Mouse (Mus musculus): ENCODE data around the gene Crebrf. TPM values are rescaled to one million over a fixed set of nuclear protein-coding genes. Genes with fewer than 3 reads are reported as not detected.
A peak's percentile ranks its signal among the peaks of the same experiment; 100 is the strongest.

The Crebrf gene
- 5.6 and 6.0 TPM in 2 replicates for polyA plus RNA-seq (2016; fragmentation: Nextera tagmentation; extraction: Ambion mirVana)

GRCm38 (mm10) chr17:26715271-26715758 lies at the start of gene Crebrf:
Crebrf (plus strand) TSS chr17:26715650.
- Histone ChIP-seq H3K36me3 (no peaks in the 10 kb centered on the region), H3K9me3 (no peaks in the 10 kb centered on the region), H3K4me1 (no peaks in the 10 kb centered on the region), H3K27me3 (no peaks in the 10 kb centered on the region), H3K4me3 (peak within 1 kb of the TSS; percentile 98), H3K4me2 (replicated peaks) (peak within 1 kb of the TSS; percentile 62), H3K27ac (peak within 1 kb of the TSS; percentile 63), H3K9ac (peak within 1 kb of the TSS; percentile 63)
- under 1% methylated on average over 41 of the region's 41 CpGs for WGBS
- ATAC-seq (ENCODE audit: insufficient number of reproducible peaks, insufficient read depth, low FRiP score, low TSS enrichment), result peak; percentile 43

- no peak for ATAC-seq (ENCODE audit: insufficient number of reproducible peaks, insufficient read depth, low FRiP score, low TSS enrichment)
- Histone ChIP-seq H3K36me3 (no peaks in the 10 kb centered on the region), H3K27me3 (no peaks in the 10 kb centered on the region), H3K9me3 (no peaks in the 10 kb centered on the region), H3K4me3 (no peak overlapping the region), H3K4me2 (replicated peaks) (no peak overlapping the region), H3K9ac (no peak overlapping the region), H3K27ac (no peak overlapping the region), H3K4me1 (no peaks in the 10 kb centered on the region)
- 47% methylated on average over 4 of the region's 4 CpGs for WGBS
Measured at GRCm38 (mm10) chr17:26671268-26671667, 44.2 kb upstream of the Crebrf start.

GRCm38 (mm10) chr17:26675845-26676244 lies 39.6 kb upstream of the Crebrf start:
- H3K4me1 ChIP-seq, result peaks cover 12% of the 10 kb centered on the region; the same call in 1 of the 2 replicates
- H3K4me3 ChIP-seq, result peak overlapping the region; percentile 91
- H3K9me3 ChIP-seq, result no peaks in the 10 kb centered on the region
- H3K4me2 ChIP-seq (replicated peaks), result peak overlapping the region; percentile 59
- peak overlapping the region; percentile 66; the same call in 1 of the 2 replicates for H3K9ac ChIP-seq
- H3K27ac ChIP-seq, result no peak overlapping the region
- 0 out of 2 replicates have a peak, but pooled peaks have one; percentile 8 for ATAC-seq (ENCODE audit: insufficient number of reproducible peaks, insufficient read depth, low FRiP score, low TSS enrichment)
- H3K27me3 ChIP-seq, result no peaks in the 10 kb centered on the region
- WGBS, result 21% methylated on average over 7 of the region's 7 CpGs
- no peaks in the 10 kb centered on the region for H3K36me3 ChIP-seq

- Histone ChIP-seq H3K4me3 (peak overlapping the region; percentile 91), H3K9me3 (no peaks in the 10 kb centered on the region)
- under 1% methylated on average over 30 of the region's 30 CpGs for WGBS
Measured at GRCm38 (mm10) chr17:26676252-26676615, 39.2 kb upstream of the Crebrf start.

GRCm38 (mm10) chr17:26676616-26677376 lies 38.7 kb upstream of the Crebrf start:
- peak overlapping the region; percentile 59 for H3K4me2 ChIP-seq (replicated peaks)
- H3K4me3 ChIP-seq, result peak overlapping the region; percentile 91
- no peaks in the 10 kb centered on the region for H3K9me3 ChIP-seq
- peak; percentile 53; the same call in 1 of the 2 replicates for ATAC-seq (ENCODE audit: insufficient number of reproducible peaks, insufficient read depth, low FRiP score, low TSS enrichment)
- H3K27ac ChIP-seq, result peak overlapping the region; percentile 43
- H3K36me3 ChIP-seq, result no peaks in the 10 kb centered on the region
- peak overlapping the region; percentile 66 for H3K9ac ChIP-seq
- 3% methylated on average over 26 of the region's 26 CpGs for WGBS
- no peaks in the 10 kb centered on the region for H3K27me3 ChIP-seq
- peaks cover 12% of the 10 kb centered on the region; the same call in 1 of the 2 replicates for H3K4me1 ChIP-seq

More at GRCm38 (mm10) chr17:26676252-26676615, 39.2 kb upstream of the Crebrf start:
- Histone ChIP-seq H3K4me2 (replicated peaks) (peak overlapping the region; percentile 59), H3K27ac (peak overlapping the region; percentile 43), H3K27me3 (no peaks in the 10 kb centered on the region), H3K4me1 (peaks cover 12% of the 10 kb centered on the region; the same call in 1 of the 2 replicates), H3K9ac (peak overlapping the region; percentile 66), H3K36me3 (no peaks in the 10 kb centered on the region)
- ATAC-seq (ENCODE audit: insufficient number of reproducible peaks, insufficient read depth, low FRiP score, low TSS enrichment), result peak; percentile 82

- Histone ChIP-seq H3K4me1 (peaks cover 12% of the 10 kb centered on the region; the same call in 1 of the 2 replicates), H3K36me3 (no peaks in the 10 kb centered on the region), H3K4me3 (no peak overlapping the region), H3K9ac (no peak overlapping the region), H3K4me2 (replicated peaks) (peak overlapping the region; percentile 59), H3K27ac (no peak overlapping the region), H3K9me3 (no peaks in the 10 kb centered on the region), H3K27me3 (no peaks in the 10 kb centered on the region)
- no peak for ATAC-seq (ENCODE audit: insufficient number of reproducible peaks, insufficient read depth, low FRiP score, low TSS enrichment)
- 89% methylated on average over 7 of the region's 7 CpGs for WGBS
Measured at GRCm38 (mm10) chr17:26677711-26678637, 37.5 kb upstream of the Crebrf start.

- H3K9me3 ChIP-seq, result no peaks in the 10 kb centered on the region
- no peak overlapping the region for H3K9ac ChIP-seq
- ATAC-seq (ENCODE audit: insufficient number of reproducible peaks, insufficient read depth, low FRiP score, low TSS enrichment), result no peak
- H3K4me3 ChIP-seq, result no peak overlapping the region
- peaks cover 15% of the 10 kb centered on the region; the same call in 1 of the 2 replicates for H3K36me3 ChIP-seq
- H3K4me2 ChIP-seq (replicated peaks), result no peak overlapping the region
- H3K4me1 ChIP-seq, result peaks cover 12% of the 10 kb centered on the region; the same call in 1 of the 2 replicates
- no peak overlapping the region for H3K27ac ChIP-seq
- H3K27me3 ChIP-seq, result no peaks in the 10 kb centered on the region
- 90% methylated on average over 6 of the region's 6 CpGs for WGBS
Measured at GRCm38 (mm10) chr17:26681276-26681675, 34.2 kb upstream of the Crebrf start.

GRCm38 (mm10) chr17:26686334-26687000 lies 29.0 kb upstream of the Crebrf start:
- no peak for ATAC-seq (ENCODE audit: insufficient number of reproducible peaks, insufficient read depth, low FRiP score, low TSS enrichment)
- no peaks in the 10 kb centered on the region for H3K9me3 ChIP-seq
- no peaks in the 10 kb centered on the region for H3K27me3 ChIP-seq
- no peak overlapping the region for H3K27ac ChIP-seq
- peaks cover 15% of the 10 kb centered on the region; the same call in 1 of the 2 replicates for H3K36me3 ChIP-seq
- 0 out of 2 replicates have a peak, but pooled peaks cover 12% of the 10 kb centered on the region for H3K4me1 ChIP-seq
- no peak overlapping the region for H3K9ac ChIP-seq
- H3K4me3 ChIP-seq, result no peak overlapping the region
- 88% methylated on average over 17 of the region's 17 CpGs for WGBS
- no peak overlapping the region for H3K4me2 ChIP-seq (replicated peaks)

GRCm38 (mm10) chr17:26688795-26689735 lies 26.4 kb upstream of the Crebrf start:
- H3K9ac ChIP-seq, result peak overlapping the region; percentile 22; the same call in 1 of the 2 replicates
- H3K4me2 ChIP-seq (replicated peaks), result no peak overlapping the region
- H3K4me3 ChIP-seq, result no peak overlapping the region
- no peaks in the 10 kb centered on the region for H3K9me3 ChIP-seq
- 66% methylated on average over 8 of the region's 8 CpGs for whole genome bisulfite sequencing
- no peak for ATAC-seq (ENCODE audit: insufficient number of reproducible peaks, insufficient read depth, low FRiP score, low TSS enrichment)
- no peaks in the 10 kb centered on the region for H3K27me3 ChIP-seq
- H3K4me1 ChIP-seq, result 0 out of 2 replicates have a peak, but pooled peaks cover 12% of the 10 kb centered on the region
- peak overlapping the region; percentile 18 for H3K27ac ChIP-seq
- H3K36me3 ChIP-seq, result 0 out of 2 replicates have a peak, but pooled peaks cover 7% of the 10 kb centered on the region

GRCm38 (mm10) chr17:26689810-26690209 lies 25.6 kb upstream of the Crebrf start:
- Histone ChIP-seq H3K4me2 (replicated peaks) (no peak overlapping the region), H3K36me3 (no peaks in the 10 kb centered on the region), H3K4me3 (no peak overlapping the region), H3K4me1 (0 out of 2 replicates have a peak, but pooled peaks cover 12% of the 10 kb centered on the region), H3K27me3 (no peaks in the 10 kb centered on the region), H3K27ac (peak overlapping the region; percentile 18; the same call in 1 of the 2 replicates), H3K9me3 (no peaks in the 10 kb centered on the region), H3K9ac (no peak overlapping the region)
- no peak for ATAC-seq (ENCODE audit: insufficient number of reproducible peaks, insufficient read depth, low FRiP score, low TSS enrichment)
- 84% methylated on average over 2 of the region's 2 CpGs for WGBS
